Mouse (Mus musculus): ENCODE data around the gene Nxph2.
"Not testable (repeated sequence)": the region's sequence is repeated elsewhere in the genome, so short reads cannot be mapped to it uniquely, and the experiment has no call there.

The Nxph2 gene

GRCm38 (mm10) chr2:23320746-23321585 is at the start of gene Nxph2:
Gene Nxph2 (plus strand): TSS chr2:23321246.
- peak; percentile 5 for DNase-seq (ENCODE audit: low spot score)

DNA sequence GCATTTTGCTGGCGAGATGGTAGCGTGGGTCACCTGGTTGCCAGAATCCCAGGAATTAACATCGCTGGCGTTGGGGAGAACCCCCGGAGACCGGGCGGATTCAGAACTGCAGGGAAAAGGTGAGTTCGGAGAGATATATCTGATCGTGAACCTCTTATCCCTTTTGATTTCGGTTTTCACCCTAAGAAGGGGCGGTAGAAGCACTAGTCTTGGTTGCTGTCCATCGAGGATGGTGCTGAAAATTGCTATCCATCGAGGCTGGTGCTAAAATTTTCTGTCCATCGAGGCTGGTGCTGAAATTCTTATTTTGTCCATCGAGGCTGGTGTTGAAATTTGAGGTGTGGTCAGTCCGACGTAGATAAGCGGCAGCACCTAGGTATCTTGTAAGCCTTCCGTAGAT is 30.1 kb upstream of the Nxph2 start:
- DNase-seq (ENCODE audit: low spot score) = not testable (repeated sequence)

- no peak for DNase-seq (ENCODE audit: low spot score)
Observed at GRCm38 (mm10) chr2:23314869-23315268, 6.2 kb upstream of the Nxph2 start.
